Mouse (Mus musculus): ENCODE results near the gene Slc46a3.

- TF ChIP-seq CTCF (IDR thresholded peaks at IDR 0.05; ENCODE audit: borderline replicate concordance, insufficient read depth, low read depth, low read length) (no peak), POLR2A (IDR thresholded peaks at IDR 0.05; ENCODE audit: borderline replicate concordance, insufficient read depth, low read length) (no peak)
Observed at GRCm38 (mm10) chr5:147883581-147883980, 11.0 kb downstream of the Slc46a3 start.
